ENCODE assay signal across 21 mouse cellular contexts in the genomic region with DNA sequence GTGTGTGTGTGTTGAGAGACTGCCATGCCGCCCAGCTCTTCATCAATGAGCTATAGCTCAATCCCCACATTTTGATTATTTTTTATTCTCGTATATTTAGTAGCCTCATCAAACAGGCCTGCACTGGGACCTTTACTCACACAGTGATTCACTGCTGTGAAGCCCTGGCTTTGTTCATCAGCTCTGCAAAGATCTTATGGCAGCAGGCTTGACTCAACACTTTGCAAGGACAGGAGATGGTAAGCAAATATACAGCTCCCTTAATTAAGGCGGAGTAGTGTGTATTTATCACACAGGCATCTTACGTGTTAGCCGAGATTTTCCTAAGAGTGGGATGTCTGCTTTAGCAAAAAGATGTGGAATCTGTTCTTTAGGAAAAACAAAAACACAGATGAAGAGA.
DNase-seq lines count a peak whose midpoint lies in the region; ATAC-seq lines count a peak whose summit lies in the region.
"Had no signal": no experiment of that assay in that cellular context is flagged by ENCODE, and none has a peak within 500 bp of the region (broad histone marks: within the 10 kb centered on the region; RNA-seq: fewer than 3 reads in every experiment).

No protein-coding gene starts in this region.

- H3K4me2 ChIP-seq in forebrain, embryonic 15.5 days (replicated peaks) = no peak overlapping the region
- H3K4me2 ChIP-seq: forebrain, embryonic 12.5 days; hindbrain, embryonic 12.5 days; hindbrain, embryonic 15.5 days had no signal

- H3K4me3 ChIP-seq in forebrain, embryonic 15.5 days = no peak overlapping the region
- H3K4me3 ChIP-seq: forebrain, embryonic 12.5 days; heart, adult 2 months; heart, embryonic 10.5 days; hindbrain, embryonic 12.5 days; hindbrain, embryonic 15.5 days had no signal

- H3K9me3 ChIP-seq in forebrain, embryonic 15.5 days = no peaks in the 10 kb centered on the region
- H3K9me3 ChIP-seq: forebrain, embryonic 12.5 days; heart, embryonic 10.5 days; hindbrain, embryonic 12.5 days; hindbrain, embryonic 15.5 days had no signal

- no peaks in the 10 kb centered on the region for H3K27me3 ChIP-seq in forebrain, embryonic 15.5 days
- H3K27me3 ChIP-seq: forebrain, embryonic 12.5 days; hindbrain, embryonic 12.5 days; hindbrain, embryonic 15.5 days; Patski had no signal

- peak; percentile 48 for DNase-seq in adrenal gland, adult 2 months
- no peak for DNase-seq in adrenal gland, adult 8-10 months
- peak; percentile 39 for DNase-seq in 3T3-L1 (ENCODE audit: low read depth, low spot score)
- DNase-seq in brain, adult 2 months (ENCODE audit: low read depth, low spot score) = peak; percentile 61
- no peak for DNase-seq in B cell, adult 2 months
- DNase-seq: cerebellum, adult 11-12 months; cerebellum, adult 9-10 months; cerebellum, postnatal 14 days; gastrocnemius, postnatal 10 days; gastrocnemius, postnatal 36 days; heart, adult 2 months; kidney, adult 2 months had no signal

- H3K27ac ChIP-seq in forebrain, embryonic 15.5 days (replicated peaks) = no peak overlapping the region
- H3K27ac ChIP-seq: forebrain, embryonic 12.5 days; heart, embryonic 10.5 days; hindbrain, embryonic 12.5 days; hindbrain, embryonic 15.5 days had no signal

- H3K4me1 ChIP-seq in forebrain, embryonic 15.5 days = no peaks in the 10 kb centered on the region
- H3K4me1 ChIP-seq: forebrain, embryonic 12.5 days; hindbrain, embryonic 12.5 days; hindbrain, embryonic 15.5 days had no signal

- no peak for ATAC-seq in forebrain, embryonic 15.5 days (replicated peaks)
- ATAC-seq: CD4-positive, CD25-positive, alpha-beta regulatory T cell, adult 4 months; forebrain, embryonic 16.5 days; intestine, postnatal 0 days; Patski had no signal

- no peaks in the 10 kb centered on the region for H3K36me3 ChIP-seq in forebrain, embryonic 15.5 days
- H3K36me3 ChIP-seq: forebrain, embryonic 12.5 days; heart, embryonic 10.5 days; hindbrain, embryonic 12.5 days; hindbrain, embryonic 15.5 days had no signal

- H3K9ac ChIP-seq in forebrain, embryonic 15.5 days (replicated peaks) = no peak overlapping the region
- H3K9ac ChIP-seq: forebrain, embryonic 12.5 days; hindbrain, embryonic 12.5 days; hindbrain, embryonic 15.5 days had no signal

- WGBS in forebrain, embryonic 15.5 days = 88% methylated on average over 5 of the region's 5 CpGs

Comparison
In these comparisons a context has a peak if more than half of its experiments do, and no peak if none do; other contexts are left out.
1. DNase-seq: peak in adrenal gland, adult 2 months (single experiment), 3T3-L1 (single experiment) and brain, adult 2 months (single experiment); none in adrenal gland, adult 8-10 months (single experiment) and B cell, adult 2 months (0 of 2).